In the genomic region with DNA sequence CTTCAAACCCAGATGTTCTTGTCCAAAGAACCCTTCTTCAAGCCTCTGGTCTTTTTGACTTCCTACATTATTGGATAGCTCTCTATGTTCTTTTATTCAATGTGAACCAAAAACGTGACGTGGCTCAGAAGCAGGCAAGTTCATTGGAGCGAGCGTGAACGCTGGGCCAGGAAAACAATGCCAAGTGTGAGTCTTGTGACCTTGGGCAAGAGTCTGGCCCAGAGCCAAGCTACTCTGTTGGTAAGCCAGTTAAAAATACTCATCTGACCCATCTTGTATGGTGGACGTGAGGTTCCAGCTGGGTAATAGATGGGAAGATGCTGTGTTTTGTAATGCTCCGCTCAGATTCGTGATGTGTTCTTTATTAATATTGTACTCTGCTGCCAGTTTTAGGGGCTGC, we compare ENCODE assay signal across 16 mouse cellular contexts.
DNase-seq lines count a peak whose midpoint lies in the region; ATAC-seq and TF ChIP-seq lines count a peak whose summit lies in the region.
"Had no signal": no experiment of that assay in that cellular context is flagged by ENCODE, and none has a peak within 500 bp of the region (broad histone marks: within the 10 kb centered on the region; RNA-seq: fewer than 3 reads in every experiment).

No protein-coding gene starts in this region.

- H3K9ac ChIP-seq in heart, adult 2 months (ENCODE audit: low read depth, low read length): no peak overlapping the region
- no peak overlapping the region for H3K9ac ChIP-seq in heart, embryonic 11.5 days (ENCODE audit: low read depth, low read length)
- H3K9ac ChIP-seq in intestine, postnatal 0 days (ENCODE audit: low read depth, low read length): no peak overlapping the region
- H3K9ac ChIP-seq: heart, embryonic 13.5 days; lung, embryonic 15.5 days; stomach, embryonic 15.5 days had no signal

- DNase-seq in heart, adult 2 months: peak; percentile 31 to 41
- DNase-seq in lung, postnatal 10 days: peak; percentile 2
- DNase-seq in lung, postnatal 4 days: no peak
- DNase-seq in adrenal gland, adult 18-20 months (ENCODE audit: low spot score in 2 of 2): peak; percentile 27 to 35
- DNase-seq in heart, postnatal 10 days: peak; percentile 57 to 59
- DNase-seq: embryo, embryonic 11 days; kidney, adult 11 months; layer of hippocampus, adult 9-11 months had no signal

- no peak for ATAC-seq in heart, embryonic 11.5 days (replicated peaks; ENCODE audit: insufficient number of reproducible peaks, low FRiP score, low TSS enrichment)
- ATAC-seq in intestine, postnatal 0 days: no peak
- ATAC-seq in inflammation-experienced regulatory T-cells, adult 6 months: no peak

- H3K79me2 ChIP-seq in heart, adult 2 months (replicated peaks; ENCODE audit: control insufficient read depth, insufficient read depth, low read length): no peaks in the 10 kb centered on the region

- H3K4me3 ChIP-seq in heart, adult 2 months: no peak overlapping the region
- H3K4me3 ChIP-seq in heart, embryonic 11.5 days (ENCODE audit: low read depth, low read length): no peak overlapping the region
- no peak overlapping the region for H3K4me3 ChIP-seq in intestine, postnatal 0 days (ENCODE audit: low read depth, low read length)
- H3K4me3 ChIP-seq: erythroblast, embryonic 14.5 days; heart, embryonic 13.5 days; lung, embryonic 15.5 days; midbrain, embryonic 10.5 days; stomach, embryonic 15.5 days had no signal

- TF ChIP-seq EP300 in heart, adult 2 months (IDR thresholded peaks at IDR 0.05; ENCODE audit: insufficient read depth, low read depth, low read length): no peak

- no peak overlapping the region for H3K27ac ChIP-seq in heart, adult 2 months
- no peak overlapping the region for H3K27ac ChIP-seq in heart, embryonic 11.5 days (ENCODE audit: low read depth, low read length)
- H3K27ac ChIP-seq in intestine, postnatal 0 days (ENCODE audit: low read depth, low read length): no peak overlapping the region
- H3K27ac ChIP-seq: heart, embryonic 13.5 days; lung, embryonic 15.5 days; midbrain, embryonic 10.5 days; stomach, embryonic 15.5 days had no signal

- TF ChIP-seq CTCF in heart, adult 2 months (IDR thresholded peaks at IDR 0.05): no peak
- no peak for TF ChIP-seq CTCF in intestine, postnatal 0 days (IDR thresholded peaks at IDR 0.05; ENCODE audit: low read depth)

- WGBS in heart, adult 2 months: 64% methylated on average over 8 of the region's 8 CpGs
- WGBS in heart, embryonic 11.5 days (ENCODE audit: insufficient replicate concordance): 82% methylated on average over 8 of the region's 8 CpGs
- 84% methylated on average over 8 of the region's 8 CpGs for WGBS in intestine, postnatal 0 days

- no peaks in the 10 kb centered on the region for H3K36me3 ChIP-seq in heart, adult 2 months (ENCODE audit: control insufficient read depth, insufficient read depth, low read length)
- H3K36me3 ChIP-seq in heart, embryonic 11.5 days (ENCODE audit: control insufficient read depth, insufficient read depth, low read length): no peaks in the 10 kb centered on the region
- H3K36me3 ChIP-seq in intestine, postnatal 0 days (ENCODE audit: control insufficient read depth, insufficient read depth): no peaks in the 10 kb centered on the region
- H3K36me3 ChIP-seq: heart, embryonic 13.5 days; lung, embryonic 15.5 days; midbrain, embryonic 10.5 days; stomach, embryonic 15.5 days had no signal

- no peaks in the 10 kb centered on the region for H3K4me1 ChIP-seq in heart, adult 2 months (ENCODE audit: control insufficient read depth, insufficient read depth, low read length)
- no peaks in the 10 kb centered on the region for H3K4me1 ChIP-seq in heart, embryonic 11.5 days (ENCODE audit: control insufficient read depth, insufficient read depth, low read length)
- H3K4me1 ChIP-seq in intestine, postnatal 0 days (replicated peaks; ENCODE audit: control insufficient read depth, insufficient read depth, low read length): no peaks in the 10 kb centered on the region
- H3K4me1 ChIP-seq: heart, embryonic 13.5 days; lung, embryonic 15.5 days; midbrain, embryonic 10.5 days; stomach, embryonic 15.5 days had no signal

- no peaks in the 10 kb centered on the region for H3K27me3 ChIP-seq in heart, adult 2 months (ENCODE audit: control insufficient read depth, insufficient read depth, low read length)
- no peaks in the 10 kb centered on the region; the same call in 1 of the 2 replicates for H3K27me3 ChIP-seq in heart, embryonic 11.5 days (ENCODE audit: control insufficient read depth, insufficient read depth, low read length)
- no peaks in the 10 kb centered on the region for H3K27me3 ChIP-seq in intestine, postnatal 0 days (replicated peaks; ENCODE audit: control insufficient read depth, insufficient read depth, low read length)
- H3K27me3 ChIP-seq: heart, embryonic 13.5 days; lung, embryonic 15.5 days; stomach, embryonic 15.5 days had no signal

- TF ChIP-seq POLR2A in heart, adult 2 months (IDR thresholded peaks at IDR 0.05; ENCODE audit: insufficient read depth, low read depth, low read length): no peak

- intact Hi-C loops in heart, adult 2 months (cut with DNase I): no loop called here
- intact Hi-C loops in heart, postnatal 10 days (cut with DNase I): no loop called here

- no peaks in the 10 kb centered on the region for H3K9me3 ChIP-seq in heart, embryonic 11.5 days (replicated peaks; ENCODE audit: control insufficient read depth, low read length)
- H3K9me3 ChIP-seq in intestine, postnatal 0 days (ENCODE audit: control insufficient read depth): no peaks in the 10 kb centered on the region
- H3K9me3 ChIP-seq: heart, embryonic 13.5 days; lung, embryonic 15.5 days; midbrain, embryonic 10.5 days; stomach, embryonic 15.5 days had no signal

- no peak overlapping the region for H3K4me2 ChIP-seq in heart, embryonic 11.5 days
- H3K4me2 ChIP-seq in intestine, postnatal 0 days (replicated peaks; ENCODE audit: low read depth): no peak overlapping the region
- H3K4me2 ChIP-seq: heart, embryonic 13.5 days; lung, embryonic 15.5 days; stomach, embryonic 15.5 days had no signal

Comparison
In these comparisons a context has a peak if more than half of its experiments do, and no peak if none do; other contexts are left out.
1. DNase-seq: peak in heart, adult 2 months (2 of 2), lung, postnatal 10 days (single experiment), adrenal gland, adult 18-20 months (2 of 2) and heart, postnatal 10 days (2 of 2); none in lung, postnatal 4 days (0 of 2).